Mouse (Mus musculus): ENCODE results near the gene Stk10. TPM values are rescaled to one million over a fixed set of nuclear protein-coding genes. Genes with fewer than 3 reads are reported as not detected.

Gene Stk10
- total RNA-seq, 2 experiments from 2014 or later: 7.5 to 8.3 TPM

- no peak for DNase-seq (ENCODE audit: low spot score in 2 of 2)
These were observed 138.4 kb downstream of the Stk10 start for GRCm38 (mm10) chr11:32671480-32671879.

Other genes with a start within 250 kb of the Stk10 start
- 100 to 1,000 TPM; 527 to 541 TPM for gene Hba-a1, start 249.8 kb upstream of the Stk10 start, total RNA-seq (2021)
- 1 to 10 TPM; 2.3 to 3.3 TPM for gene Hbq1b, start 246.3 kb upstream of the Stk10 start, total RNA-seq (2021)
- 100 to 1,000 TPM; 397 to 459 TPM for gene Hba-a2, start 236.8 kb upstream of the Stk10 start, total RNA-seq (2021)
- gene Hbq1a, start 233.2 kb upstream of the Stk10 start, total RNA-seq (2021): under 1 TPM; 0.93 to 0.99 TPM
- 10 to 100 TPM; 18.9 to 22.6 TPM for gene Sh3pxd2b, start 185.5 kb upstream of the Stk10 start, total RNA-seq (2021)
- 10 to 100 TPM; 39.2 to 43.4 TPM for gene Ubtd2, start 77.9 kb upstream of the Stk10 start, total RNA-seq (2021)
- 1 to 10 TPM; 1.5 to 2.3 TPM for gene Efcab9, start 1.2 kb upstream of the Stk10 start, total RNA-seq (2021)
- gene Fbxw11, start 109.4 kb downstream of the Stk10 start, total RNA-seq (2021): 100 to 1,000 TPM; 130 to 137 TPM

All from layer of hippocampus, postnatal 14 days (tissue).